Mouse (Mus musculus) heart, adult 2 months (tissue): ENCODE data around the gene Slc25a42. TPM values are rescaled to one million over a fixed set of nuclear protein-coding genes. Genes with fewer than 3 reads are reported as not detected.

ENCODE experiments used
- DNase-seq, 2 experiments: peaks; one replicate each; pipeline ENCODE4 v3.0.0; 2021
- H3K27ac ChIP-seq: fragments of 200-600 bp; 2 replicates; pipeline ENCODE4 v1.8.1; 2022
- H3K27me3 ChIP-seq: fragments of 200-500 bp; 2 replicates; pipeline ENCODE4 v1.6.1; 2012; ENCODE audit warnings: mild to moderate bottlenecking, low read length, inconsistent platforms, mixed read lengths; ENCODE audit not compliant: control insufficient read depth, insufficient read depth
- H3K36me3 ChIP-seq: fragments of 200-500 bp; 2 replicates; pipeline ENCODE4 v1.6.1; 2012; ENCODE audit warnings: low read length, inconsistent platforms; ENCODE audit not compliant: control insufficient read depth, insufficient read depth
- H3K4me1 ChIP-seq: fragments of 200-500 bp; 2 replicates; pipeline ENCODE4 v1.6.1; 2011; ENCODE audit warnings: low read length; ENCODE audit not compliant: control insufficient read depth, insufficient read depth
- H3K4me3 ChIP-seq: fragments of 200-600 bp; 2 replicates; pipeline ENCODE4 v1.8.1; 2022
- H3K79me2 ChIP-seq: fragments of 200-500 bp; replicated peaks from 2 replicates; pipeline ENCODE4 v1.6.1; 2012; ENCODE audit warnings: mild to moderate bottlenecking, inconsistent platforms, low read length, moderate library complexity, mixed read lengths; ENCODE audit not compliant: control insufficient read depth, insufficient read depth
- H3K9ac ChIP-seq: fragments of 200-500 bp; 2 replicates; pipeline ENCODE4 v1.6.1; 2012; ENCODE audit warnings: low read depth, mild to moderate bottlenecking, control low read depth, inconsistent platforms, low read length, mixed read lengths
- CTCF ChIP-seq: fragments of 200-600 bp; IDR thresholded peaks from 2 replicates; pipeline ENCODE4 v1.8.1; 2022; ENCODE audit warnings: antibody characterized with exemption, mild to moderate bottlenecking, moderate library complexity
- EP300 ChIP-seq: fragments of 200-500 bp; IDR thresholded peaks from 2 replicates; pipeline ENCODE4 v1.6.1; 2011; ENCODE audit warnings: low read depth, low read length, control low read depth; ENCODE audit not compliant: insufficient read depth
- POLR2A ChIP-seq: fragments of 200-500 bp; IDR thresholded peaks from 2 replicates; pipeline ENCODE4 v1.6.1; 2011; ENCODE audit warnings: mild to moderate bottlenecking, low read depth, low read length, control low read depth; ENCODE audit not compliant: insufficient read depth
- WGBS: fragments of 180-500 bp; shearing (Covaris S2); methylation state at CpG from one replicate; pipeline ENCODE4 v1.1.7; 2018; 5-methylcytosine and 5-hydroxymethylcytosine counted together
- intact Hi-C: fragments of 180-260 bp; cut with DNase I; formaldehyde crosslinking; loops from one replicate; pipeline ENCODE4 v1.15.1; 2025
- polyA plus RNA-seq: library from polyadenylated mRNA; depleted of rRNA; stranded (reverse); fragments of >200 nt; gene quantifications from 2 replicates; pipeline ENCODE4 v1.2.3, GENCODE M21; 2012
- total RNA-seq, 2 experiments: library from RNA; stranded (reverse); gene quantifications; 2 replicates each; pipeline ENCODE4 v1.2.3; 2021

The Slc25a42 gene
- total and polyA plus RNA-seq, 3 experiments, result 49.6 to 111 (median 51.6) TPM

GRCm38 (mm10) chr8:70170116-70170515 lies 42.0 kb downstream of the Slc25a42 start:
- H3K36me3 ChIP-seq, result no peaks in the 10 kb centered on the region
- intact Hi-C loops, result loop anchor here (2.0 to 5.0 kb wide), 2 partner anchors 62 to 295 kb away; partner anchors contain the start of genes Armc6 and Sugp2
- DNase-seq, result no peak
- H3K4me1 ChIP-seq, result peaks cover 3% of the 10 kb centered on the region
- no peak overlapping the region for H3K4me3 ChIP-seq
- WGBS, result 75% methylated on average over 3 of the region's 3 CpGs
- no peak overlapping the region for H3K27ac ChIP-seq
- no peak for TF ChIP-seq POLR2A
- TF ChIP-seq EP300, result no peak
- TF ChIP-seq CTCF, result no peak
- H3K79me2 ChIP-seq, result 0 out of 2 replicates have a peak, but pooled peaks cover 1% of the 10 kb centered on the region
- no peaks in the 10 kb centered on the region for H3K27me3 ChIP-seq
- no peak overlapping the region for H3K9ac ChIP-seq

GRCm38 (mm10) chr8:70166504-70167110 lies 45.5 kb downstream of the Slc25a42 start:
- intact Hi-C loops, result loop anchor here (1.0 to 2.0 kb wide), 3 partner anchors 62 to 248 kb away; no protein-coding TSS in a partner anchor
- no peak overlapping the region for H3K4me3 ChIP-seq
- H3K27ac ChIP-seq, result no peak overlapping the region
- TF ChIP-seq EP300 (no peak), POLR2A (no peak), CTCF (peak; percentile 96)
- H3K9ac ChIP-seq, result no peak overlapping the region
- H3K27me3 ChIP-seq, result no peaks in the 10 kb centered on the region
- H3K4me1 ChIP-seq, result no peaks in the 10 kb centered on the region
- H3K79me2 ChIP-seq, result no peaks in the 10 kb centered on the region
- peak; percentile 61 to 80 for DNase-seq
- H3K36me3 ChIP-seq, result no peaks in the 10 kb centered on the region
- WGBS, result 3% methylated on average over 21 of the region's 21 CpGs

- Histone ChIP-seq H3K27me3 (no peaks in the 10 kb centered on the region), H3K4me3 (no peak overlapping the region), H3K36me3 (no peaks in the 10 kb centered on the region), H3K79me2 (no peaks in the 10 kb centered on the region), H3K9ac (no peak overlapping the region), H3K4me1 (no peaks in the 10 kb centered on the region), H3K27ac (no peak overlapping the region)
- no peak for TF ChIP-seq EP300
- DNase-seq, result no peak
- 56% methylated on average over 3 of the region's 3 CpGs for WGBS
- intact Hi-C loops, result no loop called here
Observed at GRCm38 (mm10) chr8:70163316-70163715, 48.8 kb downstream of the Slc25a42 start.

GRCm38 (mm10) chr8:70160015-70160414 lies 52.1 kb downstream of the Slc25a42 start:
- no peaks in the 10 kb centered on the region for H3K27me3 ChIP-seq
- intact Hi-C loops, result no loop called here

GRCm38 (mm10) chr8:70159211-70159610 lies 52.9 kb downstream of the Slc25a42 start:
- Histone ChIP-seq H3K79me2 (no peaks in the 10 kb centered on the region), H3K4me1 (peaks cover 1% of the 10 kb centered on the region; the same call in 1 of the 2 replicates), H3K9ac (no peak overlapping the region), H3K27ac (no peak overlapping the region), H3K27me3 (no peaks in the 10 kb centered on the region), H3K36me3 (no peaks in the 10 kb centered on the region), H3K4me3 (no peak overlapping the region)
- intact Hi-C loops, result no loop called here
- TF ChIP-seq EP300, result no peak
- TF ChIP-seq POLR2A, result no peak
- TF ChIP-seq CTCF, result no peak
- no peak for DNase-seq
- 85% methylated on average over 4 of the region's 4 CpGs for WGBS

More at GRCm38 (mm10) chr8:70160015-70160414, 52.1 kb downstream of the Slc25a42 start:
- no peak overlapping the region for H3K9ac ChIP-seq
- no peaks in the 10 kb centered on the region for H3K79me2 ChIP-seq
- no peak overlapping the region for H3K27ac ChIP-seq
- WGBS, result 54% methylated on average over 13 of the region's 13 CpGs
- H3K4me1 ChIP-seq, result peaks cover 1% of the 10 kb centered on the region; the same call in 1 of the 2 replicates
- H3K36me3 ChIP-seq, result no peaks in the 10 kb centered on the region
- DNase-seq, result peak in 1 of 2 experiments; percentile 29
- TF ChIP-seq POLR2A (no peak), CTCF (no peak), EP300 (no peak)
- no peak overlapping the region for H3K4me3 ChIP-seq

- DNase-seq, result peak; percentile 76 to 80
- Histone ChIP-seq H3K4me1 (peaks cover 1% of the 10 kb centered on the region; the same call in 1 of the 2 replicates), H3K4me3 (peak overlapping the region; percentile 47), H3K79me2 (no peaks in the 10 kb centered on the region), H3K27me3 (no peaks in the 10 kb centered on the region), H3K27ac (no peak overlapping the region), H3K36me3 (no peaks in the 10 kb centered on the region), H3K9ac (peak overlapping the region; percentile 64)
- WGBS, result 11% methylated on average over 40 of the region's 40 CpGs
- TF ChIP-seq EP300 (no peak), POLR2A (no peak), CTCF (no peak)
- intact Hi-C loops, result no loop called here
Observed at GRCm38 (mm10) chr8:70158069-70158853, 53.8 kb downstream of the Slc25a42 start.
